Mouse (Mus musculus) liver, adult 2 months (tissue): Measurements from ENCODE around the gene Cemip2.

Source experiments
- CTCF ChIP-seq: fragments of 200-500 bp; IDR thresholded peaks from 2 replicates; pipeline ENCODE4 v1.5.1; 2011; ENCODE audit warnings: low read depth, low read length, control low read depth
- POLR2A ChIP-seq: fragments of 200-500 bp; IDR thresholded peaks from 2 replicates; pipeline ENCODE4 v1.6.1; 2011; ENCODE audit warnings: low read length, control low read depth; ENCODE audit not compliant: insufficient read depth; ENCODE audit errors: extremely low read depth

GRCm38 (mm10) chr19:21788999-21789398 lies 10.9 kb downstream of the Cemip2 start:
- TF ChIP-seq CTCF (no peak), POLR2A (no peak)
